Mouse (Mus musculus): ENCODE measurements at regions not wholly inside any gene's neighbourhood (a gene's known extent, or its start where the extent isn't known, plus 50 kb on each side); places are given as distances from the start of the nearest gene placed in this dataset.

GRCm38 (mm10) chr8:76249194-76249593, 650.0 kb upstream of the Nr3c2 start:
- Histone ChIP-seq H3K27ac (ENCODE audit: insufficient read depth, low read depth, low read length, poor library complexity, severe bottlenecking) (no peak overlapping the region), H3K4me1 (ENCODE audit: control insufficient read depth in 2 of 2, insufficient read depth in 2 of 2, low read length in 2 of 2, poor library complexity in 1 of 2) (no peaks in the 10 kb centered on the region), H3K9me3 (ENCODE audit: control insufficient read depth, insufficient read depth, low read depth, low read length) (no peaks in the 10 kb centered on the region), H3K9ac (ENCODE audit: insufficient read depth, low read depth, low read length, poor library complexity, severe bottlenecking) (no peak overlapping the region), H3K36me3 (ENCODE audit: control insufficient read depth, insufficient read depth, low read length, poor library complexity, severe bottlenecking) (no peaks in the 10 kb centered on the region), H3K4me3 (ENCODE audit: insufficient read depth in 1 of 2, low read depth in 1 of 2, low read length in 2 of 2, poor library complexity in 1 of 2, severe bottlenecking in 1 of 2) (no peak overlapping the region)
- in situ Hi-C loops (cut with MboI; ENCODE audit: low sequenced_read_pairs in 2 of 2, unreplicated experiment in 2 of 2), result no loop called here
- DNase-seq (ENCODE audit: low read depth, low spot score), result no peak
- TF ChIP-seq ZNF384 (IDR thresholded peaks at IDR 0.05; ENCODE audit: low read depth, low read length) (no peak), MAFK (IDR thresholded peaks at IDR 0.05; ENCODE audit: insufficient read depth, low read depth, low read length) (no peak), HCFC1 (IDR thresholded peaks at IDR 0.05; ENCODE audit: borderline replicate concordance, insufficient read depth, low read length) (no peak), ZC3H11A (IDR thresholded peaks at IDR 0.05; ENCODE audit: borderline replicate concordance, low read depth, low read length) (no peak), CHD2 (IDR thresholded peaks at IDR 0.05; ENCODE audit: low read depth, low read length) (no peak)

- Histone ChIP-seq H3K4me3 (ENCODE audit: insufficient read depth in 1 of 2, low read depth in 1 of 2, low read length in 2 of 2, poor library complexity in 1 of 2, severe bottlenecking in 1 of 2) (no peak overlapping the region), H3K27ac (ENCODE audit: insufficient read depth, low read depth, low read length, poor library complexity, severe bottlenecking) (no peak overlapping the region), H3K4me1 (ENCODE audit: control insufficient read depth in 2 of 2, insufficient read depth in 2 of 2, low read length in 2 of 2, poor library complexity in 1 of 2) (no peaks in the 10 kb centered on the region), H3K9ac (ENCODE audit: insufficient read depth, low read depth, low read length, poor library complexity, severe bottlenecking) (no peak overlapping the region), H3K36me3 (ENCODE audit: control insufficient read depth, insufficient read depth, low read length, poor library complexity, severe bottlenecking) (no peaks in the 10 kb centered on the region), H3K9me3 (ENCODE audit: control insufficient read depth, insufficient read depth, low read depth, low read length) (no peaks in the 10 kb centered on the region)
- no peak for DNase-seq (ENCODE audit: low read depth, low spot score)
- in situ Hi-C loops (cut with MboI; ENCODE audit: low sequenced_read_pairs in 2 of 2, unreplicated experiment in 2 of 2), result no loop called here
- TF ChIP-seq CHD2 (IDR thresholded peaks at IDR 0.05; ENCODE audit: low read depth, low read length) (no peak), ZNF384 (IDR thresholded peaks at IDR 0.05; ENCODE audit: low read depth, low read length) (no peak), MAFK (IDR thresholded peaks at IDR 0.05; ENCODE audit: insufficient read depth, low read depth, low read length) (no peak), HCFC1 (IDR thresholded peaks at IDR 0.05; ENCODE audit: borderline replicate concordance, insufficient read depth, low read length) (no peak), ZC3H11A (IDR thresholded peaks at IDR 0.05; ENCODE audit: borderline replicate concordance, low read depth, low read length) (no peak)
Measured at GRCm38 (mm10) chr8:76252161-76253010, 646.9 kb upstream of the Nr3c2 start.

All from ES-E14 (cell line).